Mouse (Mus musculus): ENCODE measurements around the gene Nptxr. TPM values are rescaled to one million over a fixed set of nuclear protein-coding genes. Genes with fewer than 3 reads are reported as not detected.

The Nptxr gene
- polyA plus RNA-seq, 1 experiment from 2014 or later: 2.7 TPM

- no peak overlapping the region for H3K4me3 ChIP-seq
- no peak for ATAC-seq (ENCODE audit: low FRiP score, low read depth)
- H3K4me1 ChIP-seq: peaks cover 30% of the 10 kb centered on the region
- H3K9ac ChIP-seq: peak overlapping the region; percentile 39; the same call in 1 of the 2 replicates
- peaks cover 2% of the 10 kb centered on the region; the same call in 1 of the 2 replicates for H3K36me3 ChIP-seq
- WGBS: 56% methylated on average over 21 of the region's 21 CpGs
- peak overlapping the region; percentile 17 for H3K4me2 ChIP-seq (replicated peaks)
- no peak overlapping the region for H3K27ac ChIP-seq
- no peaks in the 10 kb centered on the region for H3K9me3 ChIP-seq
- no peaks in the 10 kb centered on the region for H3K27me3 ChIP-seq
Measured at GRCm38 (mm10) chr15:79770629-79771240, 33.8 kb downstream of the Nptxr start.

GRCm38 (mm10) chr15:79768302-79768701, 36.3 kb downstream of the Nptxr start:
- no peaks in the 10 kb centered on the region for H3K9me3 ChIP-seq
- ATAC-seq (ENCODE audit: low FRiP score, low read depth): no peak
- H3K36me3 ChIP-seq: peaks cover 22% of the 10 kb centered on the region
- no peak overlapping the region for H3K4me2 ChIP-seq (replicated peaks)
- H3K4me3 ChIP-seq: no peak overlapping the region
- H3K27ac ChIP-seq: no peak overlapping the region
- H3K9ac ChIP-seq: no peak overlapping the region
- no peaks in the 10 kb centered on the region for H3K27me3 ChIP-seq
- 74% methylated on average over 6 of the region's 6 CpGs for WGBS
- H3K4me1 ChIP-seq: peaks cover 19% of the 10 kb centered on the region

- peaks cover 16% of the 10 kb centered on the region for H3K4me1 ChIP-seq
- H3K9me3 ChIP-seq: no peaks in the 10 kb centered on the region
- WGBS: 85% methylated on average over 16 of the region's 16 CpGs
- peaks cover 31% of the 10 kb centered on the region for H3K36me3 ChIP-seq
- no peak overlapping the region for H3K27ac ChIP-seq
- no peak overlapping the region for H3K4me3 ChIP-seq
- no peak overlapping the region for H3K9ac ChIP-seq
- H3K4me2 ChIP-seq (replicated peaks): no peak overlapping the region
- ATAC-seq (ENCODE audit: low FRiP score, low read depth): no peak
- H3K27me3 ChIP-seq: no peaks in the 10 kb centered on the region
Measured at GRCm38 (mm10) chr15:79767327-79767961, 37.1 kb downstream of the Nptxr start.

GRCm38 (mm10) chr15:79766586-79767071, 37.9 kb downstream of the Nptxr start:
- peaks cover 16% of the 10 kb centered on the region for H3K4me1 ChIP-seq
- no peaks in the 10 kb centered on the region for H3K9me3 ChIP-seq
- ATAC-seq (ENCODE audit: low FRiP score, low read depth): no peak
- no peaks in the 10 kb centered on the region for H3K27me3 ChIP-seq
- H3K9ac ChIP-seq: no peak overlapping the region
- H3K4me2 ChIP-seq (replicated peaks): no peak overlapping the region
- H3K4me3 ChIP-seq: no peak overlapping the region
- WGBS: 88% methylated on average over 10 of the region's 10 CpGs
- no peak overlapping the region for H3K27ac ChIP-seq
- H3K36me3 ChIP-seq: peaks cover 39% of the 10 kb centered on the region

- WGBS: 49% methylated on average over 10 of the region's 10 CpGs
- no peak overlapping the region for H3K4me3 ChIP-seq
- H3K4me1 ChIP-seq: peaks cover 12% of the 10 kb centered on the region
- no peaks in the 10 kb centered on the region for H3K9me3 ChIP-seq
- H3K27ac ChIP-seq: no peak overlapping the region
- peaks cover 43% of the 10 kb centered on the region for H3K36me3 ChIP-seq
- ATAC-seq (ENCODE audit: low FRiP score, low read depth): no peak
- H3K4me2 ChIP-seq (replicated peaks): no peak overlapping the region
- H3K27me3 ChIP-seq: no peaks in the 10 kb centered on the region
- no peak overlapping the region for H3K9ac ChIP-seq
Measured at GRCm38 (mm10) chr15:79766168-79766567, 38.4 kb downstream of the Nptxr start.

- Histone ChIP-seq H3K36me3 (peaks cover 50% of the 10 kb centered on the region), H3K4me2 (replicated peaks) (no peak overlapping the region)
- WGBS: 79% methylated on average over 2 of the region's 2 CpGs
Measured at GRCm38 (mm10) chr15:79765361-79765760, 39.2 kb downstream of the Nptxr start.

DNA sequence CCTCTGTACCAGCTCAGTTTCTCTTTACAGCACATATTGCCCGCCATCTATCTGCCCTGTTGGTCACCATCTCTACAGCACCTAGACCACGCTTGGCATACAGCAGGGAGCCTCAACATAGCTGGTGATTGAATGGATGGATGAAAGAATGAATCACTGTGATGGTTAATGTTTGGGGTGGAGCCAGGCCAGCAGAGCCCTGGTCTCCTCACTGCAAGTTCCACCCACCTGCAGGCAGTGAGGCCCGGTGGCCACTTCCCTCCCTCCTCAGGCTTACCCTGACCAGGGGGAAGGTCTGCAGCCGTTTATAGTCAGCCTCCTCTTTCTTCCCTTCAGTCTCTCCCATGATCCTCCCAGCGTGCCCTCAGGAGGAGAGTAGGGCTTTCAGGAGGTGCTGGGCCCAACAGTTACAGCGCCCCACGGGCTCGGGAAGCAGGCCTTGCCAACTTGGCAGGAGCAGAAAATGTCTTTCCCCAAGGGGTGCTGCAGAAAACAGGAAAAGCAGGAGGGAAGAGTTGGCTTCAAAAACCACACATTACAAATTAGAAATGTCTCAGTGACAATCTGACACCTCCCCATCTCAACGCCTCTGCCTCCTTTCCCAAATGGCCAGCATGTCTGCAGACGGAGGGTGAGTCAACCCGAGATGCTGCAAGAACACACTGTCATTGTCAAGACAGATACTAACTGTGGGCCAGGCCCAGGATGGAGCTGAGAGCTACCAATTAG, 39.9 kb downstream of the Nptxr start:
- Histone ChIP-seq H3K27me3 (no peaks in the 10 kb centered on the region), H3K36me3 (peaks cover 50% of the 10 kb centered on the region), H3K4me2 (replicated peaks) (no peak overlapping the region), H3K27ac (no peak overlapping the region), H3K9ac (no peak overlapping the region), H3K9me3 (no peaks in the 10 kb centered on the region), H3K4me3 (no peak overlapping the region), H3K4me1 (0 out of 2 replicates have a peak, but pooled peaks cover 5% of the 10 kb centered on the region)
- ATAC-seq (ENCODE audit: low FRiP score, low read depth): no peak
- 77% methylated on average over 11 of the region's 11 CpGs for WGBS

More at GRCm38 (mm10) chr15:79765361-79765760, 39.2 kb downstream of the Nptxr start:
- no peaks in the 10 kb centered on the region for H3K9me3 ChIP-seq
- H3K4me1 ChIP-seq: 0 out of 2 replicates have a peak, but pooled peaks cover 5% of the 10 kb centered on the region
- H3K4me3 ChIP-seq: no peak overlapping the region
- no peak overlapping the region for H3K27ac ChIP-seq
- H3K9ac ChIP-seq: no peak overlapping the region
- H3K27me3 ChIP-seq: no peaks in the 10 kb centered on the region
- ATAC-seq (ENCODE audit: low FRiP score, low read depth): no peak

- no peak overlapping the region for H3K4me3 ChIP-seq
- H3K9ac ChIP-seq: no peak overlapping the region; the same call in 1 of the 2 replicates
- WGBS: 91% methylated on average over 7 of the region's 7 CpGs
- H3K27ac ChIP-seq: no peak overlapping the region
- H3K9me3 ChIP-seq: no peaks in the 10 kb centered on the region
- no peak for ATAC-seq (ENCODE audit: low FRiP score, low read depth)
- H3K4me2 ChIP-seq (replicated peaks): no peak overlapping the region
- no peaks in the 10 kb centered on the region for H3K27me3 ChIP-seq
- H3K4me1 ChIP-seq: 0 out of 2 replicates have a peak, but pooled peaks cover 5% of the 10 kb centered on the region
- H3K36me3 ChIP-seq: peaks cover 50% of the 10 kb centered on the region
Measured at GRCm38 (mm10) chr15:79763601-79764246, 40.8 kb downstream of the Nptxr start.

- Histone ChIP-seq H3K36me3 (peaks cover 50% of the 10 kb centered on the region), H3K27me3 (no peaks in the 10 kb centered on the region), H3K4me1 (no peaks in the 10 kb centered on the region), H3K27ac (no peak overlapping the region), H3K4me3 (no peak overlapping the region), H3K9ac (no peak overlapping the region), H3K9me3 (no peaks in the 10 kb centered on the region), H3K4me2 (replicated peaks) (no peak overlapping the region)
- no peak for ATAC-seq (ENCODE audit: low FRiP score, low read depth)
- WGBS: 91% methylated on average over 9 of the region's 9 CpGs
Measured at GRCm38 (mm10) chr15:79763001-79763400, 41.6 kb downstream of the Nptxr start.

- no peak for ATAC-seq (ENCODE audit: low FRiP score, low read depth)
Measured at GRCm38 (mm10) chr15:79760956-79761355, 43.6 kb downstream of the Nptxr start.

DNA sequence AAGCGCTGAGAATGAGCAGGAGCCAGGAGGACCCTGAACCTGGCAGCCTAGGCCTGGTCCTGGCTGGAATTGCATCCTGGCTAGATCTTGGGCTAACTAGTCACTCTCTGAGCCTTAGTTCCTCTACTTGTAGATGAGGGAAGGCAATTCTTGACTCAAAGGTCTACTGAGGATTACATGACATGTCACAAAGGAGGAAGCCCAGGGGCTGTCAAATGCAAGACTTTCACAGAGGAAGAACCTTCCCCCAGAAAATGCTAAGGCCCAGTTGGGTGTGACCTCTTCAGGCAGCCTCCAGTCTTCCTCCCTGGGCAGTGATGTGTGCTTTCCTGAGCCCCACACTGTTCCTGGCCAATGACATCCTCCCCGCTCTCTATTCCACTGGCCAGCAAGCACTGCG, 47.4 kb downstream of the Nptxr start:
- no peaks in the 10 kb centered on the region for H3K9me3 ChIP-seq
- peaks cover 20% of the 10 kb centered on the region for H3K36me3 ChIP-seq
- H3K4me1 ChIP-seq: peaks cover 4% of the 10 kb centered on the region
- 91% methylated on average over 3 of the region's 3 CpGs for WGBS
- no peak overlapping the region for H3K27ac ChIP-seq
- H3K4me2 ChIP-seq (replicated peaks): no peak overlapping the region
- H3K4me3 ChIP-seq: no peak overlapping the region
- ATAC-seq (ENCODE audit: low FRiP score, low read depth): no peak
- H3K27me3 ChIP-seq: no peaks in the 10 kb centered on the region
- H3K9ac ChIP-seq: 0 out of 2 replicates have a peak overlapping the region, but pooled peaks have one; percentile 19

More at GRCm38 (mm10) chr15:79760956-79761355, 43.6 kb downstream of the Nptxr start:
- H3K36me3 ChIP-seq: peaks cover 54% of the 10 kb centered on the region
- H3K9me3 ChIP-seq: no peaks in the 10 kb centered on the region
- WGBS: 89% methylated on average over 6 of the region's 6 CpGs
- H3K4me3 ChIP-seq: no peak overlapping the region
- no peak overlapping the region for H3K27ac ChIP-seq
- H3K4me1 ChIP-seq: no peaks in the 10 kb centered on the region
- no peaks in the 10 kb centered on the region for H3K27me3 ChIP-seq
- no peak overlapping the region for H3K9ac ChIP-seq
- H3K4me2 ChIP-seq (replicated peaks): no peak overlapping the region
